Mouse (Mus musculus): Measurements from ENCODE around the gene Lrrc72. TPM values are rescaled to one million over a fixed set of nuclear protein-coding genes. Genes with fewer than 3 reads are reported as not detected.
"Not testable (repeated sequence)": the region's sequence is repeated elsewhere in the genome, so short reads cannot be mapped to it uniquely, and the experiment has no call there.

Gene Lrrc72
- polyA plus RNA-seq, 1 experiment, result not detected

GRCm38 (mm10) chr12:36231386-36231785, 21.8 kb downstream of the Lrrc72 start:
- TF ChIP-seq CTCF (IDR thresholded peaks at IDR 0.05; ENCODE audit: low read depth, low read length) (no peak), POLR2A (IDR thresholded peaks at IDR 0.05; ENCODE audit: borderline replicate concordance, low read depth, low read length) (no peak)
- no peak overlapping the region for H3K4me3 ChIP-seq (ENCODE audit: insufficient read depth, low read length)
- H3K4me1 ChIP-seq (ENCODE audit: control insufficient read depth, insufficient read depth, low read length), result no peaks in the 10 kb centered on the region
- H3K27ac ChIP-seq (ENCODE audit: insufficient read depth, low read depth, low read length), result no peak overlapping the region

GRCm38 (mm10) chr12:36224392-36224791, 28.8 kb downstream of the Lrrc72 start:
- Histone ChIP-seq H3K4me1 (ENCODE audit: control insufficient read depth, insufficient read depth, low read length) (no peaks in the 10 kb centered on the region), H3K27ac (ENCODE audit: insufficient read depth, low read depth, low read length) (no peak overlapping the region), H3K4me3 (ENCODE audit: insufficient read depth, low read length) (no peak overlapping the region)
- TF ChIP-seq CTCF (IDR thresholded peaks at IDR 0.05; ENCODE audit: low read depth, low read length), result no peak
- no peak for TF ChIP-seq POLR2A (IDR thresholded peaks at IDR 0.05; ENCODE audit: borderline replicate concordance, low read depth, low read length)

- Histone ChIP-seq H3K27ac (ENCODE audit: insufficient read depth, low read depth, low read length) (no peak overlapping the region), H3K4me1 (ENCODE audit: control insufficient read depth, insufficient read depth, low read length) (peaks cover 8% of the 10 kb centered on the region), H3K4me3 (ENCODE audit: insufficient read depth, low read length) (peak overlapping the region; percentile 58)
- TF ChIP-seq POLR2A (IDR thresholded peaks at IDR 0.05; ENCODE audit: borderline replicate concordance, low read depth, low read length) (no peak), CTCF (IDR thresholded peaks at IDR 0.05; ENCODE audit: low read depth, low read length) (no peak)
Measured at GRCm38 (mm10) chr12:36216905-36217304, 36.3 kb downstream of the Lrrc72 start.

GRCm38 (mm10) chr12:36216230-36216629, 37.0 kb downstream of the Lrrc72 start:
- Histone ChIP-seq H3K27ac (ENCODE audit: insufficient read depth, low read depth, low read length) (no peak overlapping the region), H3K4me3 (ENCODE audit: insufficient read depth, low read length) (0 out of 2 replicates have a peak overlapping the region, but pooled peaks have one; percentile 58), H3K4me1 (ENCODE audit: control insufficient read depth, insufficient read depth, low read length) (peaks cover 8% of the 10 kb centered on the region)
- TF ChIP-seq CTCF (IDR thresholded peaks at IDR 0.05; ENCODE audit: low read depth, low read length) (no peak), POLR2A (IDR thresholded peaks at IDR 0.05; ENCODE audit: borderline replicate concordance, low read depth, low read length) (no peak)

- H3K4me1 ChIP-seq (ENCODE audit: control insufficient read depth, insufficient read depth, low read length), result peaks cover 8% of the 10 kb centered on the region
- TF ChIP-seq CTCF (IDR thresholded peaks at IDR 0.05; ENCODE audit: low read depth, low read length) (peak; percentile 86), POLR2A (IDR thresholded peaks at IDR 0.05; ENCODE audit: borderline replicate concordance, low read depth, low read length) (no peak)
- no peak overlapping the region for H3K27ac ChIP-seq (ENCODE audit: insufficient read depth, low read depth, low read length)
- no peak overlapping the region for H3K4me3 ChIP-seq (ENCODE audit: insufficient read depth, low read length)
Measured at GRCm38 (mm10) chr12:36215149-36215480, 38.1 kb downstream of the Lrrc72 start.

GRCm38 (mm10) chr12:36214389-36215148, 38.6 kb downstream of the Lrrc72 start:
- Histone ChIP-seq H3K4me3 (ENCODE audit: insufficient read depth, low read length) (no peak overlapping the region), H3K4me1 (ENCODE audit: control insufficient read depth, insufficient read depth, low read length) (peaks cover 8% of the 10 kb centered on the region), H3K27ac (ENCODE audit: insufficient read depth, low read depth, low read length) (no peak overlapping the region)
- TF ChIP-seq CTCF (IDR thresholded peaks at IDR 0.05; ENCODE audit: low read depth, low read length), result no peak
- TF ChIP-seq POLR2A (IDR thresholded peaks at IDR 0.05; ENCODE audit: borderline replicate concordance, low read depth, low read length), result no peak

- Histone ChIP-seq H3K4me1 (ENCODE audit: control insufficient read depth, insufficient read depth, low read length) (peaks cover 4% of the 10 kb centered on the region), H3K4me3 (ENCODE audit: insufficient read depth, low read length) (no peak overlapping the region), H3K27ac (ENCODE audit: insufficient read depth, low read depth, low read length) (no peak overlapping the region)
- TF ChIP-seq CTCF (IDR thresholded peaks at IDR 0.05; ENCODE audit: low read depth, low read length) (no peak), POLR2A (IDR thresholded peaks at IDR 0.05; ENCODE audit: borderline replicate concordance, low read depth, low read length) (no peak)
Measured at GRCm38 (mm10) chr12:36210096-36210495, 43.1 kb downstream of the Lrrc72 start.

- H3K27ac ChIP-seq (ENCODE audit: insufficient read depth, low read depth, low read length), result no peak overlapping the region
- H3K4me1 ChIP-seq (ENCODE audit: control insufficient read depth, insufficient read depth, low read length), result no peaks in the 10 kb centered on the region
- TF ChIP-seq CTCF (IDR thresholded peaks at IDR 0.05; ENCODE audit: low read depth, low read length), result no peak
- TF ChIP-seq POLR2A (IDR thresholded peaks at IDR 0.05; ENCODE audit: borderline replicate concordance, low read depth, low read length), result no peak
- H3K4me3 ChIP-seq (ENCODE audit: insufficient read depth, low read length), result no peak overlapping the region
Measured at GRCm38 (mm10) chr12:36208456-36208855, 44.7 kb downstream of the Lrrc72 start.

DNA sequence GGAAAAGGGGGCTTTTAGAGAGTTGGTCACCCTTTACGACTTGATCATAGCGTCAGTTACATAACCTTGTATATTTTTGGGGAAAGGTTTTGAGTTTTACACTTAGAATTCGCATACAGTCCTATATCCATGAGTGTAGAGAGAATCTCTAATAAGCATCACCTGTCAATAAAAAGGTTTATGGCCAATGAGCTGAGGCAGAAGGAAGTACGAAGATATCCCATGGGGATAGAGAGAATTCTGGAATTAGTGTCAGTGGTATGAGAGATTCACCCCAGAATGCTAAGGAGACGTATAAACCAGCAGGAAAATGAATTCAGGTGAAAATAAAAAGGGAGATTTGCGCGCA, 45.4 kb downstream of the Lrrc72 start:
- H3K27ac ChIP-seq (ENCODE audit: insufficient read depth, low read depth, low read length), result no peak overlapping the region
- H3K4me1 ChIP-seq (ENCODE audit: control insufficient read depth, insufficient read depth, low read length), result no peaks in the 10 kb centered on the region
- no peak overlapping the region for H3K4me3 ChIP-seq (ENCODE audit: insufficient read depth, low read length)
- TF ChIP-seq POLR2A (IDR thresholded peaks at IDR 0.05; ENCODE audit: borderline replicate concordance, low read depth, low read length) (no peak), CTCF (IDR thresholded peaks at IDR 0.05; ENCODE audit: low read depth, low read length) (no peak)

DNA sequence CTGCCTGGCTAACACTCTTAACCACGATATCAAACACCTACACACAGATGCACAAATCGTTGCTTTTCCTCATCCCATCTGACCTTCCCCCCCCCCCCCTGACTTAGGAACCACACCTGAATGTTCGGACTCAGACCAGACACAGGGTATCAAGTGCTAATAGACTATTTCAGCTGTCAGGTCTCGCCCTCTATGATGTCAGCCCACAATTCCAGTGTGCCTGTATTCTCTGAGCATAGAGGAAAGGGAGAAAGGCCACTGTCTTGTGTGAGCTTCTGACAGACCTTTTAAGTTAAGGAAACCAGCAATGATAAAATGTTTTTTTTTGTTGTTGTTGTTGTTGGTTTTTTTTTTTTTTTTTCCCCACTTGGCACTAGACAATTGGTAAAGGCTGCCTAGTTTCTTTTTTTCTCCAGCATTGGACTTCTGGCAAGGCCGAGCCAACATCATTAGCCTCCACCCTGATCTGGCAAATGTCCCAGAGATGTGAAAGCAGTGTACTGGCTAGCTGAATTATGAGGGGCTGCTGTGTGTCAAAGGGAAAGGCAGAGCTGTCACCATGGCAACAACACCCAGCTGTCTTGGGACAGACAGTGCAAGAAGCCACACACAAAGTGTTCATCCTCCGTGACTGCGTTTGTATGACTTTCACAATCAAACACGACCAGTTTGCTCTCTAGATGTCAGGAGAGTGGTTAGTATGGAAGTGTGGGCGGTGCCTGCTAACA, 46.0 kb downstream of the Lrrc72 start:
- no peak overlapping the region for H3K4me3 ChIP-seq (ENCODE audit: insufficient read depth, low read length)
- no peak overlapping the region for H3K27ac ChIP-seq (ENCODE audit: insufficient read depth, low read depth, low read length)

GRCm38 (mm10) chr12:36205579-36206119, 47.5 kb downstream of the Lrrc72 start:
- not testable (repeated sequence) for H3K4me3 ChIP-seq (ENCODE audit: insufficient read depth, low read length); H3K27ac ChIP-seq (ENCODE audit: insufficient read depth, low read depth, low read length); H3K4me1 ChIP-seq (ENCODE audit: control insufficient read depth, insufficient read depth, low read length)

More for the DNA sequence above, 46.0 kb downstream of the Lrrc72 start:
- H3K4me1 ChIP-seq (ENCODE audit: control insufficient read depth, insufficient read depth, low read length), result no peaks in the 10 kb centered on the region
- TF ChIP-seq CTCF (IDR thresholded peaks at IDR 0.05; ENCODE audit: low read depth, low read length), result no peak
- no peak for TF ChIP-seq POLR2A (IDR thresholded peaks at IDR 0.05; ENCODE audit: borderline replicate concordance, low read depth, low read length)

Data from bone marrow macrophage, adult 2 months (primary cell).